Mouse (Mus musculus) midbrain, embryonic 13.5 days (tissue): ENCODE results near the gene Tbx21. TPM values are rescaled to one million over a fixed set of nuclear protein-coding genes. Genes with fewer than 3 reads are reported as not detected.

Experiments used
- ATAC-seq: fragments of 200-750 bp; cut with Nextera tagmentation; 2 replicates; pipeline ENCODE4 v1.8.0; 2017; ENCODE audit warnings: mild to moderate bottlenecking, moderate TSS enrichment, moderate library complexity
- H3K27ac ChIP-seq: fragments of 300-500 bp; sonication (generic); 2 replicates; pipeline ENCODE4 v1.5.1; 2015; ENCODE audit warnings: inconsistent platforms, mild to moderate bottlenecking, moderate library complexity
- H3K27me3 ChIP-seq: fragments of 300-500 bp; sonication (generic); 2 replicates; pipeline ENCODE4 v1.6.1; 2015; ENCODE audit warnings: mild to moderate bottlenecking, inconsistent platforms
- H3K36me3 ChIP-seq: fragments of 300-500 bp; sonication (generic); 2 replicates; pipeline ENCODE4 v1.6.1; 2015; ENCODE audit warnings: mild to moderate bottlenecking, inconsistent platforms
- H3K4me1 ChIP-seq: fragments of 300-500 bp; sonication (generic); replicated peaks from 2 replicates; pipeline ENCODE4 v1.6.1; 2015; ENCODE audit warnings: inconsistent platforms
- H3K4me2 ChIP-seq: fragments of 300-500 bp; sonication (generic); replicated peaks from 2 replicates; pipeline ENCODE4 v1.6.1; 2015; ENCODE audit warnings: moderate library complexity, mild to moderate bottlenecking, inconsistent platforms
- H3K4me3 ChIP-seq: fragments of 300-500 bp; sonication (generic); replicated peaks from 2 replicates; pipeline ENCODE4 v1.5.1; 2015; ENCODE audit warnings: mild to moderate bottlenecking, inconsistent platforms
- H3K9ac ChIP-seq: fragments of 300-500 bp; sonication (generic); replicated peaks from 2 replicates; pipeline ENCODE4 v1.6.1; 2015; ENCODE audit warnings: mild to moderate bottlenecking, inconsistent platforms
- H3K9me3 ChIP-seq: fragments of 300-500 bp; sonication (generic); 2 replicates; pipeline ENCODE4 v1.6.1; 2016; ENCODE audit warnings: mild to moderate bottlenecking, inconsistent platforms
- WGBS: fragments of 180-500 bp; shearing (Covaris S2); methylation state at CpG from one replicate; pipeline ENCODE4 v1.1.7; 2015; 5-methylcytosine and 5-hydroxymethylcytosine counted together
- polyA plus RNA-seq: library from polyadenylated mRNA; unstranded; fragments of >200 nt; fragmentation: Nextera tagmentation; extraction: Ambion mirVana; gene quantifications from 2 replicates; pipeline ENCODE4 v1.2.1, GENCODE M21; 2015

The Tbx21 gene
- polyA plus RNA-seq, 1 experiment from 2014 or later = 0.16 TPM

DNA sequence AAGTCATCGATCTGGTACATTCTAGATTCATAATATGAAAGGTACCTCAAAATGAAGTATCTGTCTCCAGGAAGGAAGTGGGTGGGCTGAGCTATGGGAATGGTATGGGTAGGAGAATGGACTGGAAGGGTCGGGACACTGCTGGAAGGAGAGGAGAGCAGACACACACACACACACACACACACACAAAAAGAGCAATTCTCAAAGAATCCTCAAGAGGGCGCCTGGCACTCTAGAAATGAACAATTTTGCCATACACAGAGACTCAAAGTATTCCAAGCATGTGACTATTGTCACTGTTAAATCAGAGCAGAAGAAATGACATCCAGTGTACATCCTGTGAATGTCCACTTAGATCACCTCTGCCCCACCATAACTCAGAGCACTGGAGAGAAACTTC, 42.6 kb downstream of the Tbx21 start:
- ATAC-seq = peak; percentile 37; the same call in 1 of the 2 replicates
- Histone ChIP-seq H3K9me3 (no peaks in the 10 kb centered on the region), H3K27ac (no peak overlapping the region), H3K4me2 (no peak overlapping the region), H3K27me3 (no peaks in the 10 kb centered on the region), H3K9ac (no peak overlapping the region), H3K36me3 (peaks cover 11% of the 10 kb centered on the region), H3K4me3 (no peak overlapping the region), H3K4me1 (no peaks in the 10 kb centered on the region)
- WGBS = 28% methylated on average over 3 of the region's 3 CpGs

GRCm38 (mm10) chr11:97071129-97071528, 44.0 kb downstream of the Tbx21 start:
- H3K4me1 ChIP-seq = no peaks in the 10 kb centered on the region
- ATAC-seq = no peak
- H3K27me3 ChIP-seq = no peaks in the 10 kb centered on the region
- peaks cover 24% of the 10 kb centered on the region for H3K36me3 ChIP-seq
- H3K9ac ChIP-seq = no peak overlapping the region
- H3K9me3 ChIP-seq = no peaks in the 10 kb centered on the region
- 72% methylated on average over 1 of the region's 1 CpGs for WGBS
- no peak overlapping the region for H3K27ac ChIP-seq
- H3K4me3 ChIP-seq = no peak overlapping the region
- H3K4me2 ChIP-seq = no peak overlapping the region

GRCm38 (mm10) chr11:97069770-97070169, 45.4 kb downstream of the Tbx21 start:
- WGBS = 84% methylated on average over 2 of the region's 2 CpGs
- Histone ChIP-seq H3K4me3 (no peak overlapping the region), H3K9me3 (no peaks in the 10 kb centered on the region), H3K27ac (no peak overlapping the region), H3K4me1 (no peaks in the 10 kb centered on the region), H3K27me3 (no peaks in the 10 kb centered on the region), H3K36me3 (peaks cover 32% of the 10 kb centered on the region), H3K9ac (no peak overlapping the region), H3K4me2 (no peak overlapping the region)
- ATAC-seq = no peak

DNA sequence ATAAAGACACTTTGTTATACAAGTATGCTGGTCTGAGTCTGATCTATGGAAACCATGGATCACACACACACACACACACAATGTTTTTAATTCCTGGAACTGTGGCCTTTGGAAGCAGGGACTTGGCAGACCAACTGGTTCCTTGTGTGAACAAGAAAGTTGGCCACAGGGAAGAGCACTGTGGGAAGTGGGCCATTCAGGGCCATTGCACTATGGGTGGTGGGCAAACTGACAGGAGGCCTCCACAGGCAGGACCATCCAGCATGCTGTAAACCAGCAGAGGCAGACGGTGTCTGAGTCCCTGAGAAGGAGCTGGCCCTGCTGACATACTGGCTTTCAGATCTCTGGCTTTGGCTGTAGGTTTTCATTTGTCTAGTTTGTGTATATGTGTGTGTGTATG, 45.8 kb downstream of the Tbx21 start:
- H3K9ac ChIP-seq = no peak overlapping the region
- H3K4me2 ChIP-seq = no peak overlapping the region
- no peaks in the 10 kb centered on the region for H3K4me1 ChIP-seq
- peaks cover 32% of the 10 kb centered on the region for H3K36me3 ChIP-seq
- H3K9me3 ChIP-seq = no peaks in the 10 kb centered on the region
- no peak for ATAC-seq
- no peak overlapping the region for H3K27ac ChIP-seq
- H3K27me3 ChIP-seq = no peaks in the 10 kb centered on the region
- H3K4me3 ChIP-seq = no peak overlapping the region
- WGBS = 86% methylated on average over 1 of the region's 1 CpGs

DNA sequence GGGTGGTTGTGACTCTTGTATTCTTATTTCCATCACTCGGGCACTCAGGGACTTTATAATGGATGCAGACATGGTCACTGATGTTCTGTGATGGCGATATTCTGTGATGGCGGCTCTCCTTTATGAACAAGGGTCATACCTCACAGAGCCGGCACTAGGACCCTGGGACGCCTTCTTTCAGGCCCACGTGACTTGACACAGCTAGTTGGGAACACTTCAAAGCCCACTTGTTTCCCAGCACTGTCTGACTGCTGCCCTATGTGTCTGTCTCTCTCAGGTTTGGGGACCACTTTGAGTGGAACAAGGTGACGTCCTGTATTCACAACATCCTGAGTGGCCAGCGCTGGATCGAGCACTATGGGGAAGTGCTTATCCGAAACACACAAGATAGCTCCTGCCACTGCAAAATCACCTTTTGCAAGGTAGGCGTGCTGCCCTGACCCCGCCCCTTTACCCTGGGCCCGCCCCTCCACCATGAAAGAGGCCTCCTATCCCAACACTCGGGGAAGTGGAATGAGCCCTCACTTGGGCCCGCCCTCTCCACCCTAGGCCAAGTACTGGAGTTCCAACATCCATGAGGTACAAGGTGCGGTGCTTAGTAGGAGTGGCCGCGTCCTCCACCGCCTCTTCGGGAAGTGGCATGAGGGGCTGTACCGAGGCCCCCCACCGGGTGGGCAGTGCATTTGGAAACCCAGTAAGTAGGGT, 48.3 kb downstream of the Tbx21 start:
- Histone ChIP-seq H3K4me2 (no peak overlapping the region), H3K4me1 (peaks cover 8% of the 10 kb centered on the region), H3K27me3 (no peaks in the 10 kb centered on the region), H3K9ac (no peak overlapping the region), H3K36me3 (peaks cover 32% of the 10 kb centered on the region), H3K9me3 (no peaks in the 10 kb centered on the region), H3K4me3 (no peak overlapping the region), H3K27ac (no peak overlapping the region)
- 46% methylated on average over 22 of the region's 22 CpGs for WGBS
- ATAC-seq = no peak; the same call in 1 of the 2 replicates

GRCm38 (mm10) chr11:97065538-97066295, 49.4 kb downstream of the Tbx21 start:
- no peak overlapping the region for H3K4me2 ChIP-seq
- H3K9ac ChIP-seq = no peak overlapping the region
- H3K27me3 ChIP-seq = no peaks in the 10 kb centered on the region
- WGBS = 89% methylated on average over 12 of the region's 12 CpGs
- H3K4me1 ChIP-seq = peaks cover 8% of the 10 kb centered on the region
- H3K36me3 ChIP-seq = peaks cover 43% of the 10 kb centered on the region
- H3K9me3 ChIP-seq = no peaks in the 10 kb centered on the region
- H3K27ac ChIP-seq = no peak overlapping the region
- H3K4me3 ChIP-seq = no peak overlapping the region
- no peak for ATAC-seq

GRCm38 (mm10) chr11:97063921-97064295, 51.2 kb downstream of the Tbx21 start:
- Histone ChIP-seq H3K4me2 (no peak overlapping the region), H3K4me1 (peaks cover 8% of the 10 kb centered on the region), H3K36me3 (peaks cover 61% of the 10 kb centered on the region), H3K9ac (no peak overlapping the region), H3K27ac (peak overlapping the region; percentile 74), H3K4me3 (no peak overlapping the region), H3K27me3 (no peaks in the 10 kb centered on the region), H3K9me3 (no peaks in the 10 kb centered on the region)
- WGBS = 91% methylated on average over 3 of the region's 3 CpGs
- ATAC-seq = no peak

DNA sequence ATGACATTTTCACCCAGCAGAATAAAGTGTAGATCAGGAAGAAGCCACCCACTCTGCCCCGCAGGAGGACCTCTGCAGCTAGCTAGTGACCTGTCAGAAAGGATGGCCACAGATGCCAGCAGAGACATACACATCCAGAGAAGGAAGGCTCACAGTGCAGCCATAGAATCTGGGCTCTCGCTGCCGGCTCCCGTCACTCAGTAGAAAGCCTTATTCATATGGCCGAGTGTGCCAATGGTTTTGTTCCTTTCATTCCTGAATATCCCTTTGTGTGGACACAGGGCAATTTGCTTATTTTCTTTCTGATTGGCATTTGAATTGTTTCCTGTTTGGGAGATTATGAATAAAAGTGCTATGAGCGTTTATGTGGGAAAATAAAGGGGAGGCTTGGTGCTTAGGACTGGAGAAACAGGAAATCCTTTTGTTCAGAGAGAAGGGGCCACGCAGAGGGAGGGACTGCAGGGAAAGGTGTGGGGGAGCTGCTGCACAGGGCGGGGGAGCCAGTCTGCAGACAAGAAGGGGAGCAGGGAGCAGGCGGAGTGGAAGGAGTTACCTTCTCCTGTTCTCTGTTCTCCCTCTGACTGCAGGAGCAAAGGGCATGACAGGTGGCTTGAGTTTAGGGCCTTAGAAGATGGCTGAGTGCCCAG, 51.7 kb downstream of the Tbx21 start:
- peak; percentile 51; the same call in 1 of the 2 replicates for ATAC-seq
- Histone ChIP-seq H3K4me2 (no peak overlapping the region), H3K9me3 (no peaks in the 10 kb centered on the region), H3K4me1 (peaks cover 8% of the 10 kb centered on the region), H3K27me3 (no peaks in the 10 kb centered on the region), H3K9ac (no peak overlapping the region), H3K4me3 (no peak overlapping the region), H3K36me3 (peaks cover 61% of the 10 kb centered on the region), H3K27ac (peak overlapping the region; percentile 74)
- 34% methylated on average over 9 of the region's 9 CpGs for WGBS

GRCm38 (mm10) chr11:97052219-97052646, 62.9 kb downstream of the Tbx21 start:
- H3K4me2 ChIP-seq = peak overlapping the region; percentile 88; the same call in 1 of the 2 replicates
- H3K9me3 ChIP-seq = no peaks in the 10 kb centered on the region
- ATAC-seq = no peak
- no peaks in the 10 kb centered on the region for H3K27me3 ChIP-seq
- peak overlapping the region; percentile 85; the same call in 1 of the 2 replicates for H3K9ac ChIP-seq
- WGBS = 30% methylated on average over 11 of the region's 11 CpGs
- H3K36me3 ChIP-seq = peaks cover 52% of the 10 kb centered on the region
- H3K4me1 ChIP-seq = peaks cover 30% of the 10 kb centered on the region
- H3K4me3 ChIP-seq = no peak overlapping the region
- H3K27ac ChIP-seq = no peak overlapping the region

DNA sequence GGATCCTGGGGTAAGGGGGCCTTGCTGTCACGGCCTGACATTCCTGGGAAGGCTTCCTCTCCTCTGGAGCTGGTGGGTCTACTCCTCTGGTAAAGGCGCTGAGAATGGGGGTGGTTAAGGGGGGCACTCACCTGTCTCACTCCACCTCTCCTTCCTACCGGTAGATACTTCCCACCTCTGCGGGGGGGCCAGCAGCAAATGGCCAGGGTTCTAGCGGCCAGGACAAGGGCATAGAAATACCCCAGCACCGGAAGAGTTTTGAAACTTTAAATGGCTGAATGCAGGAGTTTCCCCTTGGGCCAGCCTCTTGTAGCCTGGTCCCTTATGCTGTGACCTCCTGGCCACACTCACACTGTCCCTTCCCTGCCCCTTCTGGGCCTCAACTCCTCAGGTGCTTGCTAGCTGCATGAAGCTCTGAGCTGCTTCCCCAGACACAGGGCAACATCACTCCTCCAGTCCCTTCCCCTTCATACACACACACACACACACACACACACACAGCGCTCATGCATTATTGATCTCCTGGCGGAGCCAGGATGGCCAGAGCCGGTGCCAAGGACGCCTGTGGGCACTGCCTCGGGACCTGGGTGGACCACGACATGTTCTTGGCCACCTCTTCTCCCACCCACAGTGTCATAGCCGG, 64.1 kb downstream of the Tbx21 start:
- ATAC-seq = peak; percentile 31
- Histone ChIP-seq H3K4me1 (peaks cover 30% of the 10 kb centered on the region), H3K9ac (peak overlapping the region; percentile 85), H3K9me3 (no peaks in the 10 kb centered on the region), H3K27ac (peak overlapping the region; percentile 63), H3K36me3 (peaks cover 43% of the 10 kb centered on the region), H3K4me3 (peak overlapping the region; percentile 73), H3K27me3 (no peaks in the 10 kb centered on the region), H3K4me2 (peak overlapping the region; percentile 88)
- 25% methylated on average over 13 of the region's 13 CpGs for WGBS

DNA sequence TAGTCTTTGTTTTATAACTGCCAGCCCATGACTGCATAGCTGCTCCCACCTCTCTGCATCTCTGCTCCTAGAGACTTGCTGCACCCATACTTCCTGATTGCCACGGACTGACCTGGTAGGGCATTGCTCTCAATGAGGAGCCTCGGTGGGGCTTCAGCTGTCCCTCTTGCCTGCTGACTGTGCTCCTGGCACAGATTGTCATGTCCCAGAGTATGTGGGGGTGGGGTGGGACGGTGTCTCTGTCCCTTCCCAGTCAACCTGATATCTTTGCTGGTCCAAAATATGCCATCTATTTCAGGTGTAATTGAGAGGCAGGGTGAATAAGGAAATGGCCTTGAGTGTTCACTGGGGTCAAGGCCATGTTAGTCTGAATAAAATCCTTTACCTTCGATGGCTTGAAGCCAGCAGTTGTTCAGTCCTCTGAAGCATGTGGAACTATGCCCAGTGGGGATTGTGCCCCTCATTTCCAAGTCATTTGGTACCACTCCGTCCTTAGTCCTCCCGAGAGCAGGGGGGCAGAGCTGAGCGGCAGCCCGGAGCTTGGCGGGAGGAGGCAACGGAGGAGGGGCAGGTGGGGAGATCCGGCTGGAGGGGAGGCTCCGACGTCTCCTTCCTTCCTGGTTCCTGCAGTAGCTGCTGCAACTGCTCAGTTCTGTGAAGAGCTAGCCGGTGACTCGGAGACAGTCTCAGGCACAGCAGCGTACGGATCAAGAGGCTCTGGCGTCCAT, 64.8 kb downstream of the Tbx21 start, which contains the start of gene Osbpl7:
Osbpl7 (plus strand) TSS at position 413 of the 728 bp plus-strand sequence.
- H3K4me1 ChIP-seq = peaks cover 30% of the 10 kb centered on the region
- no peaks in the 10 kb centered on the region for H3K27me3 ChIP-seq
- peak; percentile 89 for ATAC-seq
- peak within 1 kb of the TSS; percentile 88 for H3K4me2 ChIP-seq
- 7% methylated on average over 18 of the region's 18 CpGs for WGBS
- peaks cover 39% of the 10 kb centered on the region for H3K36me3 ChIP-seq
- no peaks in the 10 kb centered on the region for H3K9me3 ChIP-seq
- H3K27ac ChIP-seq = peak within 1 kb of the TSS; percentile 63
- peak within 1 kb of the TSS; percentile 85 for H3K9ac ChIP-seq
- H3K4me3 ChIP-seq = peak within 1 kb of the TSS; percentile 73
